Mouse (Mus musculus): ENCODE measurements around the gene Fgf22. TPM values are rescaled to one million over a fixed set of nuclear protein-coding genes. Genes with fewer than 3 reads are reported as not detected.

Gene Fgf22
- polyA plus RNA-seq, 1 experiment from 2014 or later: 0.12 TPM

GRCm38 (mm10) chr10:79793738-79794490 is 39.0 kb downstream of the Fgf22 start:
- ATAC-seq (ENCODE audit: insufficient number of reproducible peaks, insufficient read depth, low FRiP score, low read depth): peak; percentile 12; the same call in 1 of the 2 replicates
- peaks cover 8 to 12% of the 10 kb centered on the region in 2 experiments; a peak in 2 of 4 replicates for H3K4me1 ChIP-seq (ENCODE audit: control insufficient read depth in 2 of 2, insufficient read depth in 2 of 2, low read length in 2 of 2)
- no peaks in the 10 kb centered on the region for H3K9me3 ChIP-seq (ENCODE audit: control insufficient read depth, low read length)
- peak overlapping the region; percentile 77 to 80 for H3K27ac ChIP-seq (replicated peaks in 1 of 2; ENCODE audit: control insufficient read depth in 1 of 2, insufficient read depth in 1 of 2, low read depth in 2 of 2, low read length in 2 of 2)
- H3K9ac ChIP-seq (ENCODE audit: low read length): peak overlapping the region; percentile 88
- H3K36me3 ChIP-seq (ENCODE audit: control insufficient read depth, insufficient read depth, low read length): no peaks in the 10 kb centered on the region
- H3K4me2 ChIP-seq (ENCODE audit: low read length): peak overlapping the region; percentile 85
- peak overlapping the region; percentile 82 to 84 for H3K4me3 ChIP-seq (ENCODE audit: control insufficient read depth in 1 of 2, insufficient read depth in 1 of 2, low read depth in 1 of 2, low read length in 2 of 2)
- 5% methylated on average over 36 of the region's 38 CpGs for WGBS
- H3K27me3 ChIP-seq (ENCODE audit: control insufficient read depth, insufficient read depth, low read length): no peaks in the 10 kb centered on the region

GRCm38 (mm10) chr10:79794491-79794931 is 39.6 kb downstream of the Fgf22 start:
- Histone ChIP-seq H3K4me3 (ENCODE audit: control insufficient read depth in 1 of 2, insufficient read depth in 1 of 2, low read depth in 1 of 2, low read length in 2 of 2) (peak overlapping the region; percentile 82 to 84), H3K9me3 (ENCODE audit: control insufficient read depth, low read length) (no peaks in the 10 kb centered on the region), H3K4me2 (ENCODE audit: low read length) (peak overlapping the region; percentile 85), H3K9ac (ENCODE audit: low read length) (peak overlapping the region; percentile 88), H3K27ac (replicated peaks in 1 of 2; ENCODE audit: control insufficient read depth in 1 of 2, insufficient read depth in 1 of 2, low read depth in 2 of 2, low read length in 2 of 2) (peak overlapping the region; percentile 77 to 80), H3K27me3 (ENCODE audit: control insufficient read depth, insufficient read depth, low read length) (no peaks in the 10 kb centered on the region), H3K4me1 (ENCODE audit: control insufficient read depth in 2 of 2, insufficient read depth in 2 of 2, low read length in 2 of 2) (peaks cover 8 to 12% of the 10 kb centered on the region in 2 experiments; a peak in 2 of 4 replicates), H3K36me3 (ENCODE audit: control insufficient read depth, insufficient read depth, low read length) (no peaks in the 10 kb centered on the region)
- 23% methylated on average over 10 of the region's 10 CpGs for WGBS
- peak; percentile 42; the same call in 1 of the 2 replicates for ATAC-seq (ENCODE audit: insufficient number of reproducible peaks, insufficient read depth, low FRiP score, low read depth)

- Histone ChIP-seq H3K9me3 (ENCODE audit: control insufficient read depth, low read length) (no peaks in the 10 kb centered on the region), H3K4me2 (ENCODE audit: low read length) (no peak overlapping the region), H3K27ac (replicated peaks in 1 of 2; ENCODE audit: control insufficient read depth in 1 of 2, insufficient read depth in 1 of 2, low read depth in 2 of 2, low read length in 2 of 2) (no peak overlapping the region), H3K4me1 (ENCODE audit: control insufficient read depth in 2 of 2, insufficient read depth in 2 of 2, low read length in 2 of 2) (peaks cover 8 to 12% of the 10 kb centered on the region in 2 experiments; a peak in 2 of 4 replicates), H3K27me3 (ENCODE audit: control insufficient read depth, insufficient read depth, low read length) (no peaks in the 10 kb centered on the region), H3K36me3 (ENCODE audit: control insufficient read depth, insufficient read depth, low read length) (no peaks in the 10 kb centered on the region), H3K9ac (ENCODE audit: low read length) (no peak overlapping the region), H3K4me3 (ENCODE audit: control insufficient read depth in 1 of 2, insufficient read depth in 1 of 2, low read depth in 1 of 2, low read length in 2 of 2) (no peak overlapping the region)
- WGBS: 92% methylated on average over 3 of the region's 3 CpGs
- no peak for ATAC-seq (ENCODE audit: insufficient number of reproducible peaks, insufficient read depth, low FRiP score, low read depth)
Observed at GRCm38 (mm10) chr10:79795905-79796304, 41.0 kb downstream of the Fgf22 start.

- H3K27me3 ChIP-seq (ENCODE audit: control insufficient read depth, insufficient read depth, low read length): no peaks in the 10 kb centered on the region
- peaks cover 14 to 19% of the 10 kb centered on the region in 2 experiments; a peak in 3 of 4 replicates for H3K4me1 ChIP-seq (ENCODE audit: control insufficient read depth in 2 of 2, insufficient read depth in 2 of 2, low read length in 2 of 2)
- 0 out of 4 replicates have a peak overlapping the region, but pooled peaks of 1 of the 2 experiments have one; percentile 9 for H3K27ac ChIP-seq (replicated peaks in 1 of 2; ENCODE audit: control insufficient read depth in 1 of 2, insufficient read depth in 1 of 2, low read depth in 2 of 2, low read length in 2 of 2)
- H3K36me3 ChIP-seq (ENCODE audit: control insufficient read depth, insufficient read depth, low read length): no peaks in the 10 kb centered on the region
- WGBS: 31% methylated on average over 15 of the region's 15 CpGs
- H3K4me3 ChIP-seq (ENCODE audit: control insufficient read depth in 1 of 2, insufficient read depth in 1 of 2, low read depth in 1 of 2, low read length in 2 of 2): no peak overlapping the region
- no peak overlapping the region for H3K9ac ChIP-seq (ENCODE audit: low read length)
- ATAC-seq (ENCODE audit: insufficient number of reproducible peaks, insufficient read depth, low FRiP score, low read depth): no peak
- no peak overlapping the region; the same call in 1 of the 2 replicates for H3K4me2 ChIP-seq (ENCODE audit: low read length)
- no peaks in the 10 kb centered on the region for H3K9me3 ChIP-seq (ENCODE audit: control insufficient read depth, low read length)
Observed at GRCm38 (mm10) chr10:79797326-79797725, 42.5 kb downstream of the Fgf22 start.

- Histone ChIP-seq H3K4me3 (ENCODE audit: control insufficient read depth in 1 of 2, insufficient read depth in 1 of 2, low read depth in 1 of 2, low read length in 2 of 2) (no peak overlapping the region), H3K4me1 (ENCODE audit: control insufficient read depth in 2 of 2, insufficient read depth in 2 of 2, low read length in 2 of 2) (peaks cover 23 to 30% of the 10 kb centered on the region in 2 experiments), H3K9me3 (ENCODE audit: control insufficient read depth, low read length) (no peaks in the 10 kb centered on the region), H3K9ac (ENCODE audit: low read length) (no peak overlapping the region), H3K36me3 (ENCODE audit: control insufficient read depth, insufficient read depth, low read length) (no peaks in the 10 kb centered on the region), H3K27ac (replicated peaks in 1 of 2; ENCODE audit: control insufficient read depth in 1 of 2, insufficient read depth in 1 of 2, low read depth in 2 of 2, low read length in 2 of 2) (no peak overlapping the region), H3K4me2 (ENCODE audit: low read length) (no peak overlapping the region), H3K27me3 (ENCODE audit: control insufficient read depth, insufficient read depth, low read length) (no peaks in the 10 kb centered on the region)
- ATAC-seq (ENCODE audit: insufficient number of reproducible peaks, insufficient read depth, low FRiP score, low read depth): no peak
- WGBS: 81% methylated on average over 12 of the region's 12 CpGs
Observed at GRCm38 (mm10) chr10:79798289-79798928, 43.5 kb downstream of the Fgf22 start.

GRCm38 (mm10) chr10:79800508-79800907 is 45.6 kb downstream of the Fgf22 start:
- Histone ChIP-seq H3K27me3 (ENCODE audit: control insufficient read depth, insufficient read depth, low read length) (no peaks in the 10 kb centered on the region), H3K36me3 (ENCODE audit: control insufficient read depth, insufficient read depth, low read length) (no peaks in the 10 kb centered on the region), H3K9ac (ENCODE audit: low read length) (no peak overlapping the region), H3K27ac (replicated peaks in 1 of 2; ENCODE audit: control insufficient read depth in 1 of 2, insufficient read depth in 1 of 2, low read depth in 2 of 2, low read length in 2 of 2) (no peak overlapping the region), H3K4me1 (ENCODE audit: control insufficient read depth in 2 of 2, insufficient read depth in 2 of 2, low read length in 2 of 2) (peaks cover 25 to 32% of the 10 kb centered on the region in 2 experiments), H3K4me3 (ENCODE audit: control insufficient read depth in 1 of 2, insufficient read depth in 1 of 2, low read depth in 1 of 2, low read length in 2 of 2) (no peak overlapping the region), H3K4me2 (ENCODE audit: low read length) (no peak overlapping the region), H3K9me3 (ENCODE audit: control insufficient read depth, low read length) (no peaks in the 10 kb centered on the region)
- 80% methylated on average over 11 of the region's 11 CpGs for WGBS
- no peak for ATAC-seq (ENCODE audit: insufficient number of reproducible peaks, insufficient read depth, low FRiP score, low read depth)

- H3K9me3 ChIP-seq (ENCODE audit: control insufficient read depth, low read length): no peaks in the 10 kb centered on the region
- H3K27ac ChIP-seq (replicated peaks in 1 of 2; ENCODE audit: control insufficient read depth in 1 of 2, insufficient read depth in 1 of 2, low read depth in 2 of 2, low read length in 2 of 2): no peak overlapping the region
- peak overlapping the region; percentile 25; the same call in 1 of the 2 replicates for H3K9ac ChIP-seq (ENCODE audit: low read length)
- peaks cover 27 to 32% of the 10 kb centered on the region in 2 experiments for H3K4me1 ChIP-seq (ENCODE audit: control insufficient read depth in 2 of 2, insufficient read depth in 2 of 2, low read length in 2 of 2)
- H3K27me3 ChIP-seq (ENCODE audit: control insufficient read depth, insufficient read depth, low read length): no peaks in the 10 kb centered on the region
- peak overlapping the region; percentile 16; the same call in 1 of the 2 replicates for H3K4me2 ChIP-seq (ENCODE audit: low read length)
- no peak overlapping the region for H3K4me3 ChIP-seq (ENCODE audit: control insufficient read depth in 1 of 2, insufficient read depth in 1 of 2, low read depth in 1 of 2, low read length in 2 of 2)
- ATAC-seq (ENCODE audit: insufficient number of reproducible peaks, insufficient read depth, low FRiP score, low read depth): no peak
- 34% methylated on average over 3 of the region's 3 CpGs for WGBS
- H3K36me3 ChIP-seq (ENCODE audit: control insufficient read depth, insufficient read depth, low read length): no peaks in the 10 kb centered on the region
Observed at GRCm38 (mm10) chr10:79801837-79802236, 47.0 kb downstream of the Fgf22 start.
